Mouse (Mus musculus) bone marrow macrophage, adult 2 months (primary cell): ENCODE measurements around the gene Ahnak.

ENCODE experiments used
- CTCF ChIP-seq: IDR thresholded peaks from 2 replicates; pipeline ENCODE4 v1.5.1; 2012; ENCODE audit warnings: low read depth, mild to moderate bottlenecking, low read length, moderate library complexity
- POLR2A ChIP-seq: IDR thresholded peaks from 2 replicates; pipeline ENCODE4 v1.6.1; 2012; ENCODE audit warnings: mild to moderate bottlenecking, low read depth, low read length, borderline replicate concordance

DNA sequence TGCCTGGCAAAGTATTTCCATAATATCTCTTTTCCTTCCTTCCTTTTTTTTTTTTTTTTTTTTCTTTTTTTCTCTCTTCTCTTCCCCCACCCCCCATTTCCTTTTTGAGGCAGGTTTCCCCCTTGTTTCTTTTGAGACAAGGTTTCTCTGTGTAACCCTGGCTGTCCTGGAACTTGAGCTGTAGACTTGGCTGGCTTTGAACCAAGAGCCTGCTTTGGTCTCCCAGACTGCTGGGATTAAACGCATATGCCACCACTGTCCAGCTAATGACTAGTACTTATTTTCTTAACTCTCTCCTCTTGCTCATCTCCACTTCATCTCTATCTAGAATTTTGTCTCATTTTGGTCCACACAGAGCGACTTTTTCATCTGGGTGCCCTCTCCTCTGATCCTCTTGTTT, 46.0 kb upstream of the Ahnak start:
- TF ChIP-seq POLR2A (no peak), CTCF (no peak)
